Mouse (Mus musculus): ENCODE measurements around the gene Atxn10. TPM values are rescaled to one million over a fixed set of nuclear protein-coding genes. Genes with fewer than 3 reads are reported as not detected.

The Atxn10 gene
- total RNA-seq, 2 experiments from 2014 or later: 292 to 314 TPM

Other genes with a start within 250 kb of the Atxn10 start
- gene Smc1b, start 204.3 kb upstream of the Atxn10 start, total RNA-seq (2021): under 1 TPM in 1 of 2 experiments, not detected in 1; 0.16 TPM
- under 1 TPM in 1 of 2 experiments, not detected in 1; 0.52 TPM for gene Ribc2, start 204.2 kb upstream of the Atxn10 start, total RNA-seq (2021)
- 10 to 100 TPM; 11.3 to 13.5 TPM for gene Fbln1, start 130.3 kb upstream of the Atxn10 start, total RNA-seq (2021)
- gene 7530416G11Rik, start 167.0 kb downstream of the Atxn10 start, total RNA-seq (2021): not detected
- 10 to 100 TPM; 45.3 to 46.9 TPM for gene Wnt7b, start 246.2 kb downstream of the Atxn10 start, total RNA-seq (2021)